Mouse (Mus musculus): ENCODE measurements around the gene 2410141K09Rik. TPM values are rescaled to one million over a fixed set of nuclear protein-coding genes. Genes with fewer than 3 reads are reported as not detected.

2410141K09Rik gene
- not detected in 2 replicates for polyA plus RNA-seq (2012; rRNA removed)

GRCm38 (mm10) chr13:66441018-66441417 is at the start of gene 2410141K09Rik:
TSS of gene 2410141K09Rik (minus strand) at chr13:66441118.

Other genes with a start within 250 kb of the 2410141K09Rik start
- gene Gm10772, start 213.5 kb downstream of the 2410141K09Rik start, polyA plus RNA-seq (2012; rRNA removed) = not detected in 2 replicates